Mouse (Mus musculus) lung, postnatal 0 days (tissue): ENCODE measurements around the gene Sox5. TPM values are rescaled to one million over a fixed set of nuclear protein-coding genes. Genes with fewer than 3 reads are reported as not detected.
A peak's percentile ranks its signal among the peaks of the same experiment; 100 is the strongest.

Source experiments
- ATAC-seq: fragments of 200-750 bp; cut with Nextera tagmentation; 2 replicates; pipeline ENCODE4 v1.8.0; 2017; ENCODE audit warnings: moderate library complexity
- DNase-seq: peaks from one replicate; pipeline ENCODE4 v3.0.0-alpha.2; 2016; ENCODE audit warnings: low spot score
- H3K27ac ChIP-seq: fragments of 300-500 bp; sonication (generic); 2 replicates; pipeline ENCODE4 v1.5.1; 2014; ENCODE audit warnings: antibody characterized with exemption, mild to moderate bottlenecking, low read length, mixed read lengths
- H3K27me3 ChIP-seq: fragments of 300-500 bp; sonication (generic); replicated peaks from 2 replicates; pipeline ENCODE4 v1.6.1; 2014; ENCODE audit warnings: low read length, mixed read lengths; ENCODE audit not compliant: insufficient read depth
- H3K36me3 ChIP-seq: fragments of 300-500 bp; sonication (generic); 2 replicates; pipeline ENCODE4 v1.6.1; 2014; ENCODE audit warnings: low read length, mixed read lengths; ENCODE audit not compliant: insufficient read depth
- H3K4me1 ChIP-seq: fragments of 300-500 bp; sonication (generic); 2 replicates; pipeline ENCODE4 v1.6.1; 2014; ENCODE audit warnings: antibody characterized with exemption, low read depth, low read length, mixed read lengths; ENCODE audit not compliant: insufficient read depth
- H3K4me2 ChIP-seq: fragments of 300-500 bp; sonication (generic); replicated peaks from 2 replicates; pipeline ENCODE4 v1.6.1; 2014; ENCODE audit warnings: low read depth, mild to moderate bottlenecking, low read length, moderate library complexity, mixed read lengths
- H3K4me3 ChIP-seq: fragments of 300-500 bp; sonication (generic); 2 replicates; pipeline ENCODE4 v1.5.1; 2014; ENCODE audit warnings: low read depth, low read length
- H3K9ac ChIP-seq: fragments of 300-500 bp; sonication (generic); replicated peaks from 2 replicates; pipeline ENCODE4 v1.6.1; 2014; ENCODE audit warnings: low read depth, mild to moderate bottlenecking
- H3K9me3 ChIP-seq: fragments of 300-500 bp; sonication (generic); 2 replicates; pipeline ENCODE4 v1.6.1; 2016; ENCODE audit warnings: low read length, mixed read lengths
- CTCF ChIP-seq: IDR thresholded peaks from 2 replicates; pipeline ENCODE4 v1.5.1; 2016; ENCODE audit warnings: antibody characterized with exemption, mild to moderate bottlenecking
- EP300 ChIP-seq: IDR thresholded peaks from 2 replicates; pipeline ENCODE4 v1.6.1; 2016; ENCODE audit warnings: antibody characterized with exemption, mild to moderate bottlenecking, control low read depth
- WGBS: fragments of 180-500 bp; shearing (Covaris S2); extraction: QIAGEN DNeasy Blood & Tissue Kit; methylation state at CpG from one replicate; pipeline ENCODE4 v1.1.7; 2014; 5-methylcytosine and 5-hydroxymethylcytosine counted together
- polyA plus RNA-seq: library from polyadenylated mRNA; unstranded; fragments of >200 nt; fragmentation: Nextera tagmentation; extraction: Ambion mirVana; gene quantifications from 2 replicates; pipeline ENCODE4 v1.2.1, GENCODE M21; 2015

The Sox5 gene
- polyA plus RNA-seq, 1 experiment from 2014 or later: 9.8 TPM

DNA sequence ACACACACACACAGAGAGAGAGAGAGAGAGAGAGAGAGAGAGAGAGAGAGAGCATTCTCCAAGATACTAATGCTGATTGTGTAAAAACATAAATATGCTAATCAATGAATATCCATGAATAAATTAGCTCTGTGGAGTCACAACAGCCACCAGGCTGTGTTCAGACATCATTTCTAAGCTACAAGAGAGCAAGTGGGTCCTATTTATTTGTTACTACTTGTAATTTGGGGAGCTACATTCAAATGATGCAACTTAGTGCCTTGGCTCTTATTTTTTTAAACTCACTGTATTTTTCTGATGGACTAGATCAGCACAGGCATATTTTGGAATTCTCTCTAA, 877.1 kb downstream of the Sox5 start:
- Histone ChIP-seq H3K36me3 (no peaks in the 10 kb centered on the region), H3K9me3 (no peaks in the 10 kb centered on the region), H3K4me3 (no peak overlapping the region), H3K9ac (no peak overlapping the region), H3K27ac (no peak overlapping the region), H3K4me2 (no peak overlapping the region), H3K27me3 (no peaks in the 10 kb centered on the region), H3K4me1 (no peaks in the 10 kb centered on the region)
- ATAC-seq (no peak), DNase-seq (no peak)
- TF ChIP-seq EP300 (no peak), CTCF (no peak)

DNA sequence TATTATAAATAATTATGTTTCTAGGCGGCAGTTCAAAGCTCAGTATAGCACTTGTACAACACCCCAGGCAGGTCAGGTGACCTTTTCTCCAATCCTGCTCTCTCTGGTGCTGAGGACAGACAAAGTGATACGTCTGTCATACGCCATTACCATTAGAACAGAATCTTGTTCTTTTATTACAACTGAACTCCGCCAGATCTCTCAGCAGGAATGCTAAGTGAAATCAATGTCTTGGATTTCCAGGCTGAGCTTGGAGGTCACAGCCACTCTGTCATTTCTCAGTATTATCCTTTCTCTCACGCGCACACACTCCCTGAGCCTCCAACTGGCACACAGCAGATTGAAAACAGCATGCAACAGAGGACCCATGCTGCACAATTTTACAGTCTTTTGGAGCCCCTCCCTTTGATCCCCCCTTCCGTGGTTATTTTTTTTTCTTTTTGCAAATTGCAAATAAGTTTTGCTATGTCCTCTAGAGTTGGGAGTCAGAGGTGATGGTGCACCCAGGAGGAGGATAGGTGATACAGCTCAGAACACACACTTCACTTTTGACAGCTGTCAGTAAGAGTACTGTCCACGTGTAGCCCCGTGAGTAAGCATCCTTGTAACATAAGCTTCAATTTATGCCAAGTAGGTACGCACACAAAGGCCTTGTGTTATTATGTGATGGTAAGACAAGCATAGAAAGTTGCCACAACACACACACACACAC, 877.6 kb downstream of the Sox5 start:
- Histone ChIP-seq H3K9me3 (no peaks in the 10 kb centered on the region), H3K36me3 (no peaks in the 10 kb centered on the region), H3K27ac (no peak overlapping the region), H3K4me3 (no peak overlapping the region), H3K4me2 (no peak overlapping the region), H3K27me3 (no peaks in the 10 kb centered on the region), H3K4me1 (no peaks in the 10 kb centered on the region), H3K9ac (no peak overlapping the region)
- ATAC-seq (no peak), DNase-seq (no peak)
- 71% methylated on average over 10 of the region's 10 CpGs for WGBS
- TF ChIP-seq CTCF (no peak), EP300 (no peak)

DNA sequence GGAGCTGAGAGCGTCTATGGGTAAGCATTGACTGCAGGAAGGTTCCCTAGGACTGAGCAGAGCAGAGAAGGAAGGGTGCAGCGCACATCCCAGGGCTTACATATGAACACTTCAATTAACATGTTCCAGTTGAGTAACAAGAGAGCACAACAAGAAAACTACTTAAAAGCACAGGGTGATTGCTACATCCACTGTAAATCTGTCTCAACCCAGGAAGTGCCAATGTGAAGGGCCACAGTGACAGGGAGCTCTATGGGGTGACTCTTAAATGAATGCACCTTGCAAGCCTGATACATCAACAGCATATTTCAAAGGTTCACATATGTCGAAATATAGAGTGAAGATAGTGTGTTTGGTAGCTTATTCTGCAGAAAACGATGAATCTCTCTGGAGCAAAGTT, 880.9 kb downstream of the Sox5 start:
- DNase-seq (peak; percentile 33), ATAC-seq (peak; percentile 55; the same call in 1 of the 2 replicates)
- no peak overlapping the region for H3K4me2 ChIP-seq
- H3K4me1 ChIP-seq: no peaks in the 10 kb centered on the region
- H3K36me3 ChIP-seq: no peaks in the 10 kb centered on the region
- no peak overlapping the region for H3K27ac ChIP-seq
- no peak overlapping the region for H3K4me3 ChIP-seq
- H3K27me3 ChIP-seq: no peaks in the 10 kb centered on the region
- WGBS: 88% methylated on average over 4 of the region's 4 CpGs
- H3K9ac ChIP-seq: no peak overlapping the region
- H3K9me3 ChIP-seq: no peaks in the 10 kb centered on the region
- no peak for TF ChIP-seq EP300
- no peak for TF ChIP-seq CTCF

DNA sequence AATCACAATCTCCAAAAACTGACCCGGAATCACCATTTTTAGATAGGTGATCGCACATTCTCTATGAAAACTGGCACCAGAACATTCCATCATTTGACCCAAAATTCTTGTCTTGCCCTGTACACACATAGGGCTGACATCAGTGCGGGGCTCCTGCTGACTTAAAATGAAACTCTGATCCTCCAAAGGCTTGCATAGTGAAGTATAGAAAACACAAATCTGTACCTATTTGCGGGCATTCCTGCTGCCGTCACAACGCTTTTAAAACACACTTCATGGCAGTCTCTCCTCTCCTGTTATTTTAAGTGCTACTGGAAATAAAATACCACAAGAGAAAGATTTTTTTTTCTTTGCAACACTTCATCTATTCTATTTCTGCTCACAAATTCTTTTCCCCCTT, 886.7 kb downstream of the Sox5 start:
- DNase-seq (no peak), ATAC-seq (no peak)
- Histone ChIP-seq H3K9me3 (no peaks in the 10 kb centered on the region), H3K36me3 (no peaks in the 10 kb centered on the region), H3K27me3 (no peaks in the 10 kb centered on the region), H3K4me3 (no peak overlapping the region), H3K4me2 (no peak overlapping the region), H3K27ac (no peak overlapping the region), H3K4me1 (no peaks in the 10 kb centered on the region), H3K9ac (no peak overlapping the region)
- 77% methylated on average over 6 of the region's 6 CpGs for WGBS
- TF ChIP-seq CTCF: no peak
- no peak for TF ChIP-seq EP300

DNA sequence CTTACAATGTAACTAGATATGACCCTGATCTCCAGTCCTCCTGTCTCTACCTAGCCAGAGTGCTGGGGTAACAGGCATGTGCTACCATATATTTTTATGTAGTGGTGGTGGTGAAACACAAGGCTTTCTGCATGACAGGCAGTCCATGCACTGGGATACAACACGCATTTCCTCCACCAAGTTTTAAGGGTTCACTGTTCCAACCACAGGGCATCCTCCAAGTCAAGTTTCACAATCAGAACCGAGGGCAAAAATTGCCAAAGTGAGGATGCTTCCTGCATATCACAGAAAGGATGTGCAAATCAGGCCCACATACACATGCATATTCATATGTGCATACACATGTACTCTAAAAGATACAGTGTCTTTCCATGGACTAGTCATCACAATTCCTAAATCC, 888.9 kb downstream of the Sox5 start:
- no peak overlapping the region for H3K4me3 ChIP-seq
- 80% methylated on average over 2 of the region's 2 CpGs for WGBS
- H3K9ac ChIP-seq: no peak overlapping the region
- TF ChIP-seq EP300 (no peak), CTCF (no peak)
- no peak overlapping the region for H3K27ac ChIP-seq
- H3K36me3 ChIP-seq: no peaks in the 10 kb centered on the region
- H3K9me3 ChIP-seq: no peaks in the 10 kb centered on the region
- H3K27me3 ChIP-seq: no peaks in the 10 kb centered on the region
- no peak for ATAC-seq
- DNase-seq: no peak
- no peak overlapping the region for H3K4me2 ChIP-seq
- no peaks in the 10 kb centered on the region for H3K4me1 ChIP-seq

DNA sequence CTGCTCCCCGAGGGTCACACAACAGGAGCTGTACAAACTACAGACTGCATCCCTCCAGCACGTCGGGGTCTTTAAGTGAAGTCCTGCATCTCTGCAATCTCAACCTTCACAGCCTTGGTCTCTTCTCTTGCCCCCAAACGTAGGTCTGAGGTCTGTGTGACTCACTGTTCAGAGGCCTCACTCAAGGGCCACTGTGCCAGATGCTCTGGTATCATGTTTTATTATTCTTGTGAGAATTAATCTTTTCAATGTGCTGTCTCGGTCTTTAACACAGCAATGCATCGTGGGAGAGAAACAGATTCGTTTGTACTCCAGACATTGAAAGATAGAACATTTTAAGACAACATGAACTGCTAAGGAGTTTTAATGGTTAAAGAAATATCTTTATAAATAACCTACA, 893.2 kb downstream of the Sox5 start:
- no peak for TF ChIP-seq CTCF
- TF ChIP-seq EP300: no peak
- DNase-seq (no peak), ATAC-seq (no peak)
- no peak overlapping the region for H3K9ac ChIP-seq
- 77% methylated on average over 7 of the region's 7 CpGs for WGBS
- H3K4me3 ChIP-seq: no peak overlapping the region
- H3K4me2 ChIP-seq: no peak overlapping the region
- no peaks in the 10 kb centered on the region for H3K4me1 ChIP-seq
- H3K36me3 ChIP-seq: no peaks in the 10 kb centered on the region
- no peaks in the 10 kb centered on the region for H3K9me3 ChIP-seq
- no peaks in the 10 kb centered on the region for H3K27me3 ChIP-seq
- no peak overlapping the region for H3K27ac ChIP-seq

DNA sequence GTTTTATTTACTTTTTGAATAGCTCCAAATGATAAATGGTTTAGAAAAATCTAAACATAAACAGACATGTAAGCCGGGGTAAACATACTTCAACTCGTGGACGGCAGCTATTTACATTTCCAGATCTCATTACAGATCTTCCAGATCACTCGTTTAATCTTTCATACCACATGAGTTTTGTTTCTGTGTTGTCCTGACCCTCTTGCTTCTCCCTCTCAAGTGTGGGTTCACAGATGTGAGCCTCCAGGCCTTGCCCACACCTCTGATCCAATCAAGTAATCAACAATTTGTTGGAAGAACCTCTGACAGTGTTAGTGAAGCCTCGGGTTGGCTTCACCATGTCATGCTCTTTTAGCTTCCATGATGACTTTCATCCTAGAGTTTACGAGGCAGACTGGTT, 903.3 kb downstream of the Sox5 start:
- Histone ChIP-seq H3K4me3 (no peak overlapping the region), H3K27ac (no peak overlapping the region), H3K4me1 (no peaks in the 10 kb centered on the region), H3K4me2 (no peak overlapping the region), H3K36me3 (no peaks in the 10 kb centered on the region), H3K9me3 (no peaks in the 10 kb centered on the region), H3K9ac (no peak overlapping the region), H3K27me3 (no peaks in the 10 kb centered on the region)
- no peak for ATAC-seq
- DNase-seq: peak; percentile 9
- WGBS: 31% methylated on average over 6 of the region's 6 CpGs
- TF ChIP-seq EP300: no peak; the same call in 1 of the 2 replicates
- TF ChIP-seq CTCF: no peak
